Mouse (Mus musculus) liver, adult 2 months (tissue): ENCODE results near the gene L1cam.

Experiments used
- CTCF ChIP-seq: fragments of 200-500 bp; IDR thresholded peaks from 2 replicates; pipeline ENCODE4 v1.5.1; 2011; ENCODE audit warnings: low read depth, low read length, control low read depth
- POLR2A ChIP-seq: fragments of 200-500 bp; IDR thresholded peaks from 2 replicates; pipeline ENCODE4 v1.6.1; 2011; ENCODE audit warnings: low read length, control low read depth; ENCODE audit not compliant: insufficient read depth; ENCODE audit errors: extremely low read depth

DNA sequence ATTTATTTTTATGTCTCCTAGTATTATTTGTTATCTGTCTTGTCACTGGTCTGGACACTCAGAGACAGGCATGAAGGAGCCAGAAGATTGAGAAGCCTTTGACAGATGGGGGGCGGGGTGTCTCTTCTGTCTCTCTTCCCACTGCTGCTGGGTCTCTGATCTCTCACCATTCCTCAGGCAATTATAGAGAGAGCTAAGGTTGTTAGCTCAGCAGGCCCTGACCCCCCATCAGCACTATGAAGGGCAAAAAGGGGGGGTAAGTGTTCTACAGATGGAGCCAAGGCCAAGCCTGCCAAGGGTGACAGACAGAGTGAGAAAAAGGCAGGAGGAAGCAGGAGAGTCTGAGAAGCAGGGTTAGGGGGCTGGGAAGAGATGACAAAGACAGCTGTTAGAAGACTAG lies 23.9 kb downstream of the L1cam start:
- TF ChIP-seq CTCF (no peak), POLR2A (no peak)
